Mouse (Mus musculus) layer of hippocampus, adult 9-11 months (tissue): ENCODE results near the gene Dbh.

Source experiments
- DNase-seq: peaks from one replicate; pipeline ENCODE4 v3.0.0; 2022

The Dbh gene

GRCm38 (mm10) chr2:27164796-27165590 lies at the start of gene Dbh:
TSS of gene Dbh (plus strand) at chr2:27165233.
- peak; percentile 82 for DNase-seq

- no peak for DNase-seq
Measured at GRCm38 (mm10) chr2:27118452-27118851, 46.6 kb upstream of the Dbh start.

GRCm38 (mm10) chr2:27119766-27120165 lies 45.3 kb upstream of the Dbh start:
- DNase-seq: no peak

GRCm38 (mm10) chr2:27120241-27120641 lies 44.8 kb upstream of the Dbh start:
- no peak for DNase-seq

GRCm38 (mm10) chr2:27121626-27122355 lies 43.2 kb upstream of the Dbh start:
- DNase-seq: peak; percentile 33

- DNase-seq: no peak
Measured at GRCm38 (mm10) chr2:27122578-27122977, 42.5 kb upstream of the Dbh start.

- DNase-seq: no peak
Measured at GRCm38 (mm10) chr2:27123121-27123520, 41.9 kb upstream of the Dbh start.

GRCm38 (mm10) chr2:27125979-27126378 lies 39.1 kb upstream of the Dbh start:
- no peak for DNase-seq

GRCm38 (mm10) chr2:27126496-27126895 lies 38.5 kb upstream of the Dbh start:
- DNase-seq: no peak

- DNase-seq: no peak
Measured at GRCm38 (mm10) chr2:27128990-27129389, 36.0 kb upstream of the Dbh start.

GRCm38 (mm10) chr2:27135935-27136334 lies 29.1 kb upstream of the Dbh start:
- DNase-seq: no peak

GRCm38 (mm10) chr2:27136336-27136735 lies 28.7 kb upstream of the Dbh start:
- DNase-seq: no peak

- DNase-seq: no peak
Measured at GRCm38 (mm10) chr2:27136789-27137188, 28.2 kb upstream of the Dbh start.

- no peak for DNase-seq
Measured at GRCm38 (mm10) chr2:27138356-27138755, 26.7 kb upstream of the Dbh start.

- peak; percentile 53 for DNase-seq
Measured at GRCm38 (mm10) chr2:27141950-27142693, 22.9 kb upstream of the Dbh start, which contains the start of gene Fam163b. TSS of gene Fam163b (minus strand) at chr2:27142491.

GRCm38 (mm10) chr2:27144957-27145356 lies 20.1 kb upstream of the Dbh start:
- DNase-seq: no peak

- no peak for DNase-seq
Measured at GRCm38 (mm10) chr2:27146840-27147239, 18.2 kb upstream of the Dbh start.

- DNase-seq: no peak
Measured at GRCm38 (mm10) chr2:27149457-27149856, 15.6 kb upstream of the Dbh start.

GRCm38 (mm10) chr2:27154466-27155185 lies 10.4 kb upstream of the Dbh start:
- no peak for DNase-seq

- no peak for DNase-seq
Measured at GRCm38 (mm10) chr2:27156596-27156995, 8.4 kb upstream of the Dbh start.

GRCm38 (mm10) chr2:27161526-27161925 lies 3.5 kb upstream of the Dbh start:
- no peak for DNase-seq

- DNase-seq: no peak
Measured at GRCm38 (mm10) chr2:27162656-27163055, 2.4 kb upstream of the Dbh start.

GRCm38 (mm10) chr2:27163851-27164250 lies 1.2 kb upstream of the Dbh start:
- DNase-seq: peak; percentile 63
